Mouse (Mus musculus): Measurements from ENCODE around the gene Amph.

DNA sequence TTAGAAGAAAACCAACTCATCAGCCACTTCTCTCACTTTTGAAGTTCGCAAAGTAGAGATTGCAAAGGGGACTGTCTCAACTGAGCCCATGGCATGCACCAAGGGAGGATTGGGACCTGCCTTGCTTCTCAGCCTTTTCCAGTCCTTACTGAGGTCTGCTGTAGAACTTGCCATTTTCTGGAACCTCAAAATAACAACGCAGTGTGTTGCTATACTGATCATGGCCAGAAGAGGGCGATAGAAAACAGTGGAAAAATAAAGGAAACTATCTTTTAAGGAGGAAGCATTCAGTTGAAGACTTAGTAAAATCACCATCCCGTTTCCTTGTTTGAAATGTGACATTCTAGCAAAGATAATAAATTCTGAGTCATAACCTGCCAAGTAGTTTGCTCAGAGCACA, 210.5 kb downstream of the Amph start:
- no peak for TF ChIP-seq POLR2A (IDR thresholded peaks at IDR 0.05; ENCODE audit: low read depth, low read length)
- TF ChIP-seq CTCF (IDR thresholded peaks at IDR 0.05; ENCODE audit: extremely low read depth, insufficient read length, insufficient replicate concordance, low read depth, low read length): peak; percentile 18; the same call in 1 of the 2 replicates
